Mouse (Mus musculus) embryo, embryonic 10 days (tissue): ENCODE data around the gene Nob1.

Source experiments
- DNase-seq: peaks from one replicate; pipeline ENCODE4 v3.0.0-alpha.2; 2015; ENCODE audit warnings: low spot score

Nob1 gene

GRCm38 (mm10) chr8:107386171-107386570 lies 38.7 kb downstream of the Nob1 start:
- no peak for DNase-seq

- DNase-seq, result no peak
Measured at GRCm38 (mm10) chr8:107385063-107385462, 39.8 kb downstream of the Nob1 start.

DNA sequence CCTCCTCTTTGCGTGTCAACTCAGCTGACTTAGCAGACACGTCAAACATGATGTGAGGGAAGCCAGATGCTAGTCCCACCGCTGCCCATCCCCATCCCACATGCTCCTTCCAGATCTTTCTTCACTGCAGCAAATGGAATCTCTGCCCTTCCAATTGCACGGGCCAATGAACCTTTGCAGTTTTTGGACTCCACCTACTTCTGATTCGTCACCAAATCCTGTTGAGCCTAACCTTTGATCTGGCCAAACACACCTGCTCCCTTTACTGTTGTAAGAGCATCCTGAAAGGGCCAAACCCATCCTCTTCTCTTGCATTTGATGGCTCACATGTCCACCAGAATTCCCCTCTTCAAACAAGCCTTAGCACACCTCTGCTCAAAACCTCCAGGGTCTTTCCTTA lies 40.2 kb downstream of the Nob1 start:
- DNase-seq, result no peak

DNA sequence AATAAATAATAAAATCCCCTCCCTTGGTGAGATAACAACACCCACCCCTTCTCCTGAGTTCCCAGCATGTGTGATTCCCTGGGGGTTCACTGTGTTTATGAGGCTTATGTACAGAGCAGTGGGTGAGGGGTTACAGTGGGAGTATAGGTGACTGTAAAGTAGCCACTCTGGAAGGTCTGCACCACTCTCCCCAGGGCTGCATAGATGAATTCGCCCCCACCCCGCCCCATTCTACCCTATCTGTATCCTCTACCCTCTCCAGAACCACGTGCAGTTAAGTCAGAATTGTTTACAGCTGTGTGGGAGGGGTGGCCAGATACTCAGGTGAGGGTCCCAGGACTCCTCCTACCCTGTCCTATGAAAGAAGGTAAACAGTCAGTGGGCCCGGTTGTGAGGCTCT lies 42.0 kb downstream of the Nob1 start:
- no peak for DNase-seq

DNA sequence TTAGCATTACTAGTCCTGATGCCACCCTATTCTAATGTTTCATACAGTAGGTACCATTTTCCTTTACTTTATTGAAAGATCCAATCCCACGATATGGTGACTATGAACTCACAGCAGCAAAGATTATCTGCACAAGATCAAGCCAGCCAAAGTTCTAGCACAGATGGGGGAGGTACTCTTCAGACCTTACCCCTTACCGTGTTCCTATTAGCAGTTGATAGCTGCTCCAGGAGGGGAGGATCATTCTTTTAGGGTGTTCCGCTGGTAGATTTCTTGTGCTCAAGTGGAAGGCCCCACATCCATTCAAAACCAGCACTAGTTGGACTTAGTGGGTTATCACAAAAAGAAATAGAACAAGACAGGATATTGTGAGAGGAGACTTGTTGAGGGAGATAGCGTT lies 43.2 kb downstream of the Nob1 start:
- no peak for DNase-seq

GRCm38 (mm10) chr8:107380734-107381133 lies 44.1 kb downstream of the Nob1 start:
- DNase-seq, result no peak

DNA sequence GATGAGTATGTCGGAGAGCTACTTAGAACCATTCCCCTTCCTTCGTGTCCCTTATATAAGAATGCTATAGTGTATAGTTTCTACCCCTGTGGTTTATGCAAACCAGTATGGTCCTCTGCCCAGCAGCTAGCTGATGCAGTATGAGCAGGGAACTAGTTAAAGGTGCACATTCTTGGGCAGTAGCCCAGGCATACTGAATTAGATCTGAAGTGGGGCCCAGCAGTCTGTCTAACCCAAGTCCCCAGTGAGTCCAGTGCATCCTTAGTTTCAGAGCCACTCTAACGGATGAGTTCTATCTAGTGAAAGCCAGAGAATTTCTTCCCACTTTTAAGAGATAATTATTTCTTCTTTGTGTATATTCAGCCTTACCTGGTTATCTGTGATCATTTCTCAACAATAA lies 47.5 kb downstream of the Nob1 start:
- no peak for DNase-seq

GRCm38 (mm10) chr8:107370311-107370710 lies 54.5 kb downstream of the Nob1 start:
- DNase-seq, result no peak
